Mouse (Mus musculus) spleen, adult 2 months (tissue): ENCODE measurements around the gene Glra1.
"Not testable (repeated sequence)": the region's sequence is repeated elsewhere in the genome, so short reads cannot be mapped to it uniquely, and the experiment has no call there.

Source experiments
- CTCF ChIP-seq: fragments of 200-500 bp; IDR thresholded peaks from 2 replicates; pipeline ENCODE4 v1.5.1; 2011; ENCODE audit warnings: mild to moderate bottlenecking, inconsistent platforms; ENCODE audit not compliant: insufficient read depth, insufficient read length, insufficient replicate concordance; ENCODE audit errors: extremely low read depth
- POLR2A ChIP-seq: fragments of 200-500 bp; IDR thresholded peaks from 2 replicates; pipeline ENCODE4 v1.6.1; 2011; ENCODE audit warnings: low read depth, low read length, inconsistent platforms

- not testable (repeated sequence) for TF ChIP-seq POLR2A, CTCF
Measured at GRCm38 (mm10) chr11:55614631-55615030, 6.6 kb upstream of the Glra1 start.
